Mouse (Mus musculus): ENCODE measurements around the gene Ccl28.

DNA sequence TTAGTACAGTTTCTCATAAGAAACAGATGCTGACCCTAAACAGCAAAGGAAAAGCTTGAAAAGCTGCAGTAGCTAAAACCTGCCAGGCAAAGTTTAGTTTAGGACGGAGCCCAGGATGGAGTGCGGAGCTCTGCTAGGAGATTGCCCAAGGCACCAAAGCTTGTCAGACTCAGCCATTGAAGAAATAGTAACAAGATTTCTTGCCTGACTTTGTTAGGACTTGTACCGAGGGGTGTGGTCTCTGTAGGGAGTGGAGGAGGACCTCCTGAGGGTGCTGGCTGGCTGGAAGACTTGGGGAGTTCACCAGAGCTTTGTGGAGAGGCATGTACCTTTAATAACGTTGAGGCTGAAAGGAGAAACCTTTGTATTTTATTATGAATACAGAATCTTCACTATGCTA lies 72.1 kb downstream of the Ccl28 start:
- TF ChIP-seq CTCF (IDR thresholded peaks at IDR 0.05; ENCODE audit: borderline replicate concordance, insufficient read depth, low read length) (no peak), POLR2A (IDR thresholded peaks at IDR 0.05; ENCODE audit: low read depth, low read length) (no peak)
